8 mouse cellular contexts compared by ENCODE assay signal in genomic region chr3:103858881-103859801, GRCm38 (mm10). TPM values are rescaled to one million over a fixed set of nuclear protein-coding genes. Genes with fewer than 3 reads are reported as not detected.
DNase-seq lines count a peak whose midpoint lies in the region; ATAC-seq and TF ChIP-seq lines count a peak whose summit lies in the region.

TSS of gene Ptpn22 (plus strand) at chr3:103859795.

- TF ChIP-seq CTCF in spleen, adult 2 months (IDR thresholded peaks at IDR 0.05; ENCODE audit: extremely low read depth, insufficient read depth, insufficient read length, insufficient replicate concordance): no peak

- H3K4me1 ChIP-seq in spleen, adult 2 months (ENCODE audit: control insufficient read depth, insufficient read depth, insufficient read length): peaks cover 9% of the 10 kb centered on the region; the same call in 1 of the 2 replicates

- no peaks in the 10 kb centered on the region for H3K27me3 ChIP-seq in spleen, adult 2 months (ENCODE audit: control insufficient read depth, insufficient read depth, low read length)

- intact Hi-C loops in heart, postnatal 14 days (cut with DNase I): no loop called here

- TF ChIP-seq POLR2A in spleen, adult 2 months (IDR thresholded peaks at IDR 0.05; ENCODE audit: low read depth, low read length): peak; percentile 55

- DNase-seq in spleen, adult 2 months (ENCODE audit: low read depth in 1 of 2, low spot score in 2 of 2): peak in 1 of 2 experiments; percentile 65
- no peak for DNase-seq in spleen, adult 12 weeks (ENCODE audit: low spot score)
- peak; percentile 4 to 7 for DNase-seq in heart, postnatal 14 days
- DNase-seq in thymus, postnatal 36 days: peak; percentile 58 to 59
- no peak for DNase-seq in left cerebral cortex, adult 18-20 months (ENCODE audit: low spot score in 2 of 2)
- no peak for DNase-seq in right cerebral cortex, adult 18-20 months

- WGBS in spleen, adult 2 months: 4% methylated on average over 12 of the region's 12 CpGs
- under 1% methylated on average over 12 of the region's 12 CpGs for WGBS in macrophage (ENCODE audit: missing documents)

- ATAC-seq in cerebellum, adult (ENCODE audit: insufficient number of reproducible peaks, low FRiP score, low TSS enrichment): no peak

- peak within 1 kb of the TSS; percentile 69 for H3K4me3 ChIP-seq in spleen, adult 2 months (ENCODE audit: extremely low read depth, insufficient read depth, insufficient read length)
- H3K4me3 ChIP-seq in macrophage (ENCODE audit: inconsistent target): peak within 1 kb of the TSS; percentile 59

- no peaks in the 10 kb centered on the region; the same call in 1 of the 2 replicates for H3K36me3 ChIP-seq in spleen, adult 2 months (ENCODE audit: control insufficient read depth, insufficient read depth, low read length)
- no peaks in the 10 kb centered on the region for H3K36me3 ChIP-seq in macrophage (ENCODE audit: inconsistent target)

- H3K27ac ChIP-seq in spleen, adult 2 months (ENCODE audit: insufficient read depth, low read length): peak within 1 kb of the TSS; percentile 99
- peak within 1 kb of the TSS; percentile 98 for H3K27ac ChIP-seq in macrophage

- H3K79me2 ChIP-seq in macrophage (ENCODE audit: inconsistent target): peaks cover 39% of the 10 kb centered on the region

RNA-seq across cellular contexts. Expression of gene Ptpn22, which starts in this region (rescaled TPM):
- polyA plus RNA-seq in spleen, adult 2 months (2012; rRNA removed): 23.8 and 27.3 TPM in 2 replicates
- 1 to 10 TPM in 1 of 2 experiments, under 1 TPM in 1; 0.84 to 2.3 TPM for total RNA-seq in heart, postnatal 14 days (2021)
- 100 to 1,000 TPM in 3 of 26 experiments, 10 to 100 TPM in 22, 1 to 10 TPM in 1; 8.8 to 119 (median 53.3) TPM for total RNA-seq in macrophage (2018; cell fraction: chromatin; rRNA removed)
- 10 to 100 TPM; 16.1 to 56.1 (median 36.7) TPM for total RNA-seq in macrophage (2018; cell fraction: cytosol; rRNA removed)
- total RNA-seq in macrophage (2018; cell fraction: nucleus; rRNA removed): 10 to 100 TPM; 13.7 to 89.5 (median 30.4) TPM
- polyA plus RNA-seq in macrophage (2018): 18.6 to 55.2 TPM (median 22.4 TPM) in 3 replicates
- 1 to 10 TPM; 1.0 to 1.3 TPM for total RNA-seq in left cerebral cortex, adult 18-20 months (2021)

Comparison
In these comparisons a context has a peak if more than half of its experiments do, and no peak if none do; other contexts are left out.
1. DNase-seq: peak in heart, postnatal 14 days (2 of 2) and thymus, postnatal 36 days (2 of 2); none in spleen, adult 12 weeks (single experiment), left cerebral cortex, adult 18-20 months (0 of 2) and right cerebral cortex, adult 18-20 months (single experiment).